Mouse (Mus musculus): ENCODE measurements around the gene Iqsec1. TPM values are rescaled to one million over a fixed set of nuclear protein-coding genes. Genes with fewer than 3 reads are reported as not detected.

Iqsec1 gene
- total and polyA plus RNA-seq, 2 experiments from 2014 or later: 12.0 to 93.7 TPM

- Histone ChIP-seq H3K27ac (ENCODE audit: low read depth) (no peak overlapping the region), H3K4me3 (ENCODE audit: low read depth, low read length) (no peak overlapping the region), H3K36me3 (replicated peaks; ENCODE audit: control insufficient read depth, insufficient read depth, low read length) (no peaks in the 10 kb centered on the region), H3K4me2 (ENCODE audit: low read depth, low read length) (no peak overlapping the region), H3K9me3 (replicated peaks; ENCODE audit: control insufficient read depth, low read length) (no peaks in the 10 kb centered on the region), H3K27me3 (ENCODE audit: control insufficient read depth, insufficient read depth, low read length) (no peaks in the 10 kb centered on the region), H3K9ac (replicated peaks; ENCODE audit: low read depth, low read length) (no peak overlapping the region), H3K4me1 (ENCODE audit: control insufficient read depth, insufficient read depth) (no peaks in the 10 kb centered on the region)
- ATAC-seq (ENCODE audit: insufficient read depth, low read depth) (no peak), DNase-seq (ENCODE audit: low spot score) (no peak)
- TF ChIP-seq CTCF (IDR thresholded peaks at IDR 0.05; ENCODE audit: low read depth) (no peak), EP300 (IDR thresholded peaks at IDR 0.05; ENCODE audit: low read depth) (no peak)
- WGBS: 47% methylated on average over 4 of the region's 4 CpGs
These were observed 165.2 kb downstream of the Iqsec1 start for GRCm38 (mm10) chr6:90823322-90823721.

DNA sequence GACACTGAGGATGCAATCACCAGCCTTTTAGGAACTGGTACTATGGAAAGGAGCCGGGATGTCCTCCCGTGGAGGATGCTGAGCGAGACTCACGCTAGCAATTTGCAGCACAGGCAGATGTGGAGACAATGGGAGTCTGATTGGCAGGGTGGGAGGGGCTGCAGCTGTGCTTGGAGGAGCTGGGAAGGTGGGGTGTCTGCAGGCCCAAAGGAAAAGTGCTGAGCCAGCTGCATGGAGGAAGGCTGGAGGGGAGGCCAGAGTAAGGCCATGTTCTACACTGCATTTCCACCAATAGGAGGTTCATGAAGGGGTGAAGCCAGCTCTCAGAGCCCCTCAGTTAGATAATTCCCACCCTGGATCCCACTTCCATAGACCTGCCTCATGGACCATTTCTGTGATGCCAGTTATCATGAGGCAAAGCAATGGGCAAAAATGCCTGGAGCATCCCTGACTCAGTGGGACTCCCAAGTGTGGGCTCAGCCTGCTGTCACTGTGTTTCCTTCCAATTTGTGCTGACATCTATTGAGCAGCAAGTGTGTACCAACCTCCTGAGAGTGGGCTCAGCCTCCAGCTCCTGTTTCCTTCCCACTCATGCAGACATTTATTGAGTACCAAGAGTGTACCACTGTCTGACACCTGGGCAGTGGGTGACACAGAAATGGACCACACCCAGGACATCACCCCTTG is 166.4 kb downstream of the Iqsec1 start:
- 77% methylated on average over 4 of the region's 4 CpGs for WGBS
- DNase-seq (ENCODE audit: low spot score): no peak
- Histone ChIP-seq H3K9me3 (replicated peaks; ENCODE audit: control insufficient read depth, low read length) (no peaks in the 10 kb centered on the region), H3K36me3 (replicated peaks; ENCODE audit: control insufficient read depth, insufficient read depth, low read length) (no peaks in the 10 kb centered on the region), H3K4me2 (ENCODE audit: low read depth, low read length) (no peak overlapping the region), H3K27ac (ENCODE audit: low read depth) (no peak overlapping the region), H3K9ac (replicated peaks; ENCODE audit: low read depth, low read length) (no peak overlapping the region), H3K4me1 (ENCODE audit: control insufficient read depth, insufficient read depth) (no peaks in the 10 kb centered on the region), H3K4me3 (ENCODE audit: low read depth, low read length) (no peak overlapping the region), H3K27me3 (ENCODE audit: control insufficient read depth, insufficient read depth, low read length) (no peaks in the 10 kb centered on the region)
- no peak for ATAC-seq (ENCODE audit: insufficient read depth, low read depth)
- TF ChIP-seq CTCF (IDR thresholded peaks at IDR 0.05; ENCODE audit: low read depth) (no peak), EP300 (IDR thresholded peaks at IDR 0.05; ENCODE audit: low read depth) (no peak)

DNA sequence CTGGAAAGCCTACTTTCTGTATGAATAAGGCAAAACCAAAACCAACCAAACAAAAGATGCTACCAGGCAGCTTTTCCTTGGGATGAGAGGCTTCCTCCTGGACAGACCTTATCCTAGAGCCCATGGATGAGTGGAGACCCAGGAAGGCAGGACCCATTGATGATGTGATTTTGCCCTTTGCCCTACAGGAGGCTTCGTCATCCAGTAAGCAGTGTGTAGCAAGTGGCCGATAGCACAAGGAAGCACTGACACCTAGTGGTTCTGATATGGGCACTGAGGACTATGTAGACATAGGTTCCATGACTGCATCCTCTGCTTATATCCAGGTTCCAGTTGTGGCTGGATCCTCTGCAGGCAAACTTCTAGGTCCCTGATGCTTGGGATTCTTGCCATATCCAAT is 168.6 kb downstream of the Iqsec1 start:
- Histone ChIP-seq H3K4me3 (ENCODE audit: low read depth, low read length) (no peak overlapping the region), H3K4me1 (ENCODE audit: control insufficient read depth, insufficient read depth) (no peaks in the 10 kb centered on the region), H3K27ac (ENCODE audit: low read depth) (no peak overlapping the region), H3K4me2 (ENCODE audit: low read depth, low read length) (no peak overlapping the region), H3K27me3 (ENCODE audit: control insufficient read depth, insufficient read depth, low read length) (no peaks in the 10 kb centered on the region), H3K9ac (replicated peaks; ENCODE audit: low read depth, low read length) (no peak overlapping the region), H3K36me3 (replicated peaks; ENCODE audit: control insufficient read depth, insufficient read depth, low read length) (no peaks in the 10 kb centered on the region), H3K9me3 (replicated peaks; ENCODE audit: control insufficient read depth, low read length) (no peaks in the 10 kb centered on the region)
- ATAC-seq (ENCODE audit: insufficient read depth, low read depth) (no peak), DNase-seq (ENCODE audit: low spot score) (no peak)
- TF ChIP-seq CTCF (IDR thresholded peaks at IDR 0.05; ENCODE audit: low read depth) (peak; percentile 65), EP300 (IDR thresholded peaks at IDR 0.05; ENCODE audit: low read depth) (no peak)
- 49% methylated on average over 2 of the region's 2 CpGs for WGBS

DNA sequence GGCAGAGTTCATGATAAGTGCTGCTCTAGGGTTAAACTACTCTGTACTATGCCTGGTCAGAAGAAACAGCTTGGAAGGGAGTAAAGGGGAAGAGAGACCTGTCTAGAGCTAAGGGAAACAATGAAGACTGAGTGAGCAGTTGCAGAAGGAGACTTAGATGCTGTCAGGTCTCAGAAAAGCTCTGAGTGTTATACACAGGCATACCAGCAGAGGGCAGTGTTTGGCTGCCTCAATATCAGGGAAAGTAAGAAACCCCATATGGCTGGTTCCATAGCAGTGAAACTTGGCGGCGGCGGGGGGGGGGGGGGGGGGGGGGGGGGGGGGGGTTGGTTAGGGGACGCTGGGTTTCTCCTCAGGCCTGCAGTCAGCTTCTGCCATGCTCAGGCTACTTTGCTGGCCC is 169.5 kb downstream of the Iqsec1 start:
- Histone ChIP-seq H3K4me2 (ENCODE audit: low read depth, low read length) (no peak overlapping the region), H3K9me3 (replicated peaks; ENCODE audit: control insufficient read depth, low read length) (no peaks in the 10 kb centered on the region), H3K27ac (ENCODE audit: low read depth) (no peak overlapping the region), H3K4me3 (ENCODE audit: low read depth, low read length) (no peak overlapping the region), H3K27me3 (ENCODE audit: control insufficient read depth, insufficient read depth, low read length) (no peaks in the 10 kb centered on the region), H3K36me3 (replicated peaks; ENCODE audit: control insufficient read depth, insufficient read depth, low read length) (no peaks in the 10 kb centered on the region), H3K4me1 (ENCODE audit: control insufficient read depth, insufficient read depth) (no peaks in the 10 kb centered on the region), H3K9ac (replicated peaks; ENCODE audit: low read depth, low read length) (no peak overlapping the region)
- ATAC-seq (ENCODE audit: insufficient read depth, low read depth) (0 out of 2 replicates have a peak, but pooled peaks have one; percentile 22), DNase-seq (ENCODE audit: low spot score) (peak; percentile 70)
- no CpG with 5 or more reads among the region's 4 CpGs for WGBS
- TF ChIP-seq CTCF (IDR thresholded peaks at IDR 0.05; ENCODE audit: low read depth) (peak; percentile 84), EP300 (IDR thresholded peaks at IDR 0.05; ENCODE audit: low read depth) (no peak)

GRCm38 (mm10) chr6:90816551-90816950 is 171.9 kb downstream of the Iqsec1 start:
- H3K27me3 ChIP-seq (ENCODE audit: control insufficient read depth, insufficient read depth, low read length): no peaks in the 10 kb centered on the region
- no peak for DNase-seq (ENCODE audit: low spot score)
- no peak overlapping the region for H3K4me3 ChIP-seq (ENCODE audit: low read depth, low read length)
- H3K9me3 ChIP-seq (replicated peaks; ENCODE audit: control insufficient read depth, low read length): no peaks in the 10 kb centered on the region
- ATAC-seq (ENCODE audit: insufficient read depth, low read depth): no peak
- no peak overlapping the region for H3K4me2 ChIP-seq (ENCODE audit: low read depth, low read length)
- 0 out of 2 replicates have a peak, but pooled peaks cover 2% of the 10 kb centered on the region for H3K4me1 ChIP-seq (ENCODE audit: control insufficient read depth, insufficient read depth)
- no peak overlapping the region for H3K27ac ChIP-seq (ENCODE audit: low read depth)
- no peaks in the 10 kb centered on the region for H3K36me3 ChIP-seq (replicated peaks; ENCODE audit: control insufficient read depth, insufficient read depth, low read length)
- WGBS: 47% methylated on average over 3 of the region's 3 CpGs
- no peak for TF ChIP-seq EP300 (IDR thresholded peaks at IDR 0.05; ENCODE audit: low read depth)
- TF ChIP-seq CTCF (IDR thresholded peaks at IDR 0.05; ENCODE audit: low read depth): no peak
- no peak overlapping the region for H3K9ac ChIP-seq (replicated peaks; ENCODE audit: low read depth, low read length)

DNA sequence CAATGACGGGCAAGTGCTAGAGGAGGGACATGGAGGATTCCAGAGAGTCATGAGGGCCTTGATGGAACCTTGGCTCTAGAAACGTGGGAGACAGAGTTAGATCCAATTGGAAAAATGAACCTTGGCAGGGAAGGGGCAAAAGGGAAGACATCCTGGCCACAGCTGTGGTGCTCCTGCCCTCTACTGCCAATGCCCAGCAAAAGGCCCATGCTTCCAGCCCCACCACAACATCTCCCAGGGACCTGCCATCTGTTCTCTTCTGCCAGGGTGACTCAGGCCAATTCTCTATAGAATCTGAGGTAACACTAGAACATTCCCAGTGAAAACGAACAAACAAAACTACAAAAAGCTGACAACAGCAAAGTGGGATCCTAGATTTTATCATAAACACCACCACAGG is 173.1 kb downstream of the Iqsec1 start:
- DNase-seq (ENCODE audit: low spot score) (no peak), ATAC-seq (ENCODE audit: insufficient read depth, low read depth) (no peak)
- Histone ChIP-seq H3K9ac (replicated peaks; ENCODE audit: low read depth, low read length) (no peak overlapping the region), H3K36me3 (replicated peaks; ENCODE audit: control insufficient read depth, insufficient read depth, low read length) (no peaks in the 10 kb centered on the region), H3K4me2 (ENCODE audit: low read depth, low read length) (no peak overlapping the region), H3K27ac (ENCODE audit: low read depth) (no peak overlapping the region), H3K4me3 (ENCODE audit: low read depth, low read length) (no peak overlapping the region), H3K4me1 (ENCODE audit: control insufficient read depth, insufficient read depth) (0 out of 2 replicates have a peak, but pooled peaks cover 4% of the 10 kb centered on the region), H3K27me3 (ENCODE audit: control insufficient read depth, insufficient read depth, low read length) (no peaks in the 10 kb centered on the region), H3K9me3 (replicated peaks; ENCODE audit: control insufficient read depth, low read length) (no peaks in the 10 kb centered on the region)
- TF ChIP-seq EP300 (IDR thresholded peaks at IDR 0.05; ENCODE audit: low read depth) (no peak), CTCF (IDR thresholded peaks at IDR 0.05; ENCODE audit: low read depth) (peak; percentile 25; the same call in 1 of the 2 replicates)
- WGBS: 73% methylated on average over 3 of the region's 3 CpGs

Data from heart, postnatal 0 days (tissue).